In genomic region chr4:83307686-83308469, GRCm38 (mm10) we compare ENCODE assay signal across 12 mouse cellular contexts. TPM values are rescaled to one million over a fixed set of nuclear protein-coding genes. Genes with fewer than 3 reads are reported as not detected.
DNase-seq lines count a peak whose midpoint lies in the region; ATAC-seq and TF ChIP-seq lines count a peak whose summit lies in the region.
"Had no signal": no experiment of that assay in that cellular context is flagged by ENCODE, and none has a peak within 500 bp of the region (broad histone marks: within the 10 kb centered on the region; RNA-seq: fewer than 3 reads in every experiment).

No protein-coding gene starts in this region.

- peak; percentile 96 for DNase-seq in heart, adult 11 months
- no peak for DNase-seq in heart, postnatal 25 days (ENCODE audit: low spot score)
- DNase-seq in heart, embryonic 10.5 days (ENCODE audit: low spot score), result no peak
- DNase-seq in kidney, postnatal 0 days (ENCODE audit: low spot score), result peak; percentile 55
- peak; percentile 74 to 80 for DNase-seq in lung, postnatal 4 days
- no peak for DNase-seq in left cerebral cortex, postnatal 25 days (ENCODE audit: low spot score in 2 of 2)
- no peak for DNase-seq in liver
- no peak for DNase-seq in urinary bladder, adult 2 months (ENCODE audit: low spot score)

- WGBS in heart, embryonic 10.5 days, result 39% methylated on average over 12 of the region's 12 CpGs
- 40% methylated on average over 12 of the region's 12 CpGs for WGBS in kidney, postnatal 0 days

- intact Hi-C loops in heart, postnatal 25 days (cut with DNase I), result loop anchor here (5.0 to 10.0 kb wide), 2 partner anchors 84 to 267 kb away; no protein-coding TSS in a partner anchor
- intact Hi-C loops in left cerebral cortex, postnatal 25 days (cut with DNase I), result loop anchor here (5.0 kb wide), 1 partner anchor 264 kb away; no protein-coding TSS in a partner anchor

- H3K36me3 ChIP-seq in heart, embryonic 10.5 days, result no peaks in the 10 kb centered on the region
- H3K36me3 ChIP-seq in kidney, postnatal 0 days (ENCODE audit: insufficient read depth, low read length), result no peaks in the 10 kb centered on the region
- H3K36me3 ChIP-seq: forebrain, embryonic 15.5 days; limb, embryonic 12.5 days; midbrain, embryonic 15.5 days had no signal

- ATAC-seq in kidney, postnatal 0 days (replicated peaks; ENCODE audit: low FRiP score, low read depth), result 0 out of 2 replicates have a peak, but pooled peaks have one; percentile 34
- ATAC-seq: forebrain, embryonic 15.5 days; midbrain, embryonic 15.5 days had no signal

- H3K9ac ChIP-seq in kidney, postnatal 0 days (ENCODE audit: low read depth, low read length), result no peak overlapping the region
- H3K9ac ChIP-seq: forebrain, embryonic 15.5 days; limb, embryonic 12.5 days; midbrain, embryonic 15.5 days had no signal

- no peak for TF ChIP-seq CTCF in kidney, postnatal 0 days (IDR thresholded peaks at IDR 0.05; ENCODE audit: low read depth)

- H3K4me2 ChIP-seq in kidney, postnatal 0 days (ENCODE audit: low read length), result 0 out of 2 replicates have a peak overlapping the region, but pooled peaks have one; percentile 2
- H3K4me2 ChIP-seq: forebrain, embryonic 15.5 days; limb, embryonic 12.5 days; midbrain, embryonic 15.5 days had no signal

- no peaks in the 10 kb centered on the region for H3K27me3 ChIP-seq in heart, embryonic 10.5 days (ENCODE audit: insufficient read depth, poor library complexity, severe bottlenecking)
- no peaks in the 10 kb centered on the region for H3K27me3 ChIP-seq in kidney, postnatal 0 days (ENCODE audit: insufficient read depth, low read length)
- H3K27me3 ChIP-seq: CH12.LX; forebrain, embryonic 15.5 days; limb, embryonic 12.5 days; midbrain, embryonic 15.5 days had no signal

- 0 out of 2 replicates have a peak overlapping the region, but pooled peaks have one; percentile 5 for H3K27ac ChIP-seq in heart, embryonic 10.5 days
- H3K27ac ChIP-seq in kidney, postnatal 0 days, result peak overlapping the region; percentile 3; the same call in 1 of the 2 replicates
- H3K27ac ChIP-seq: forebrain, embryonic 15.5 days; limb, embryonic 12.5 days; midbrain, embryonic 15.5 days had no signal

- no peaks in the 10 kb centered on the region for H3K9me3 ChIP-seq in heart, embryonic 10.5 days
- no peaks in the 10 kb centered on the region for H3K9me3 ChIP-seq in kidney, postnatal 0 days (replicated peaks; ENCODE audit: low read length)
- H3K9me3 ChIP-seq: forebrain, embryonic 15.5 days; limb, embryonic 12.5 days; midbrain, embryonic 15.5 days had no signal

- peaks cover 21% of the 10 kb centered on the region for H3K4me1 ChIP-seq in heart, embryonic 10.5 days
- H3K4me1 ChIP-seq in kidney, postnatal 0 days (replicated peaks; ENCODE audit: insufficient read depth, low read length), result peaks cover 13% of the 10 kb centered on the region; the same call in 1 of the 2 replicates

- H3K4me3 ChIP-seq in heart, embryonic 10.5 days, result no peak overlapping the region
- no peak overlapping the region for H3K4me3 ChIP-seq in kidney, postnatal 0 days (replicated peaks; ENCODE audit: low read depth, low read length)
- H3K4me3 ChIP-seq: forebrain, embryonic 15.5 days; limb, embryonic 12.5 days; midbrain, embryonic 15.5 days had no signal

RNA-seq across cellular contexts. Expression of gene Ttc39b, which starts 16.2 kb away (rescaled TPM):
- total RNA-seq in heart, postnatal 25 days (2021), result 10 to 100 TPM; 14.1 to 15.9 TPM
- polyA plus RNA-seq in heart, embryonic 10.5 days (2016; fragmentation: Nextera tagmentation; extraction: Ambion mirVana), result 2.5 and 3.1 TPM in 2 replicates
- polyA plus RNA-seq in kidney, postnatal 0 days (2015; fragmentation: Nextera tagmentation; extraction: Ambion mirVana), result 3.8 and 4.8 TPM in 2 replicates
- total RNA-seq in left cerebral cortex, postnatal 25 days (2021), result 10 to 100 TPM; 61.7 to 66.5 TPM
- 6.2 and 7.0 TPM in 2 replicates for polyA plus RNA-seq in urinary bladder, adult 2 months (2012; rRNA removed)

Comparison
In these comparisons a context has a peak if more than half of its experiments do, and no peak if none do; other contexts are left out.
1. DNase-seq: peak in heart, adult 11 months (single experiment), kidney, postnatal 0 days (single experiment) and lung, postnatal 4 days (2 of 2); none in heart, postnatal 25 days (single experiment), heart, embryonic 10.5 days (single experiment), left cerebral cortex, postnatal 25 days (0 of 2), liver (single experiment) and urinary bladder, adult 2 months (single experiment).